Mouse (Mus musculus): ENCODE data around the gene Mepe. TPM values are rescaled to one million over a fixed set of nuclear protein-coding genes. Genes with fewer than 3 reads are reported as not detected.

Gene Mepe
- polyA plus RNA-seq, 1 experiment from 2014 or later = not detected

DNA sequence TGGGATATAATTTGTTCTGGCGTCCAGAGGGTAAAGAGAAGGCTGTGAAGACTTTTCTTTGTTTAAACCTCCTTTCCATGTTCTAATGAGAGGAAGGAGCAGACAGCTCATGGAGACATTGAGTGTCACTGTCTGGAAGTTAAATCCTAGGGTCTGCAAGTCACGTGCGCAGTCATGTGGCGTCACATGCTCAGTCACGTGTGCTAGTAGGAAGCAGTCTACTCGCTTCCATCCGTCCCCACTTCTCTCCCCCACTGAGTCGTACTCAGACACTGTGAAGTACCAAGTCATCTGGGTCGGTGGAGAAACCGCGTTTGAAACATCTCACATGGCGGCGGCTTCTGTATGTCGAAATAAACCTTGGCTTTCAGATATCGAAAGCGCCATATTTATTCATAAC, 60.4 kb downstream of the Mepe start:
- H3K4me3 ChIP-seq (ENCODE audit: low read depth, low read length) = no peak overlapping the region
- H3K27me3 ChIP-seq (replicated peaks; ENCODE audit: control insufficient read depth, insufficient read depth, low read length) = no peaks in the 10 kb centered on the region
- H3K27ac ChIP-seq (ENCODE audit: low read depth, low read length) = no peak overlapping the region
- no peaks in the 10 kb centered on the region for H3K36me3 ChIP-seq (ENCODE audit: control insufficient read depth, insufficient read depth, low read length)
- ATAC-seq (replicated peaks; ENCODE audit: low FRiP score) (no peak), DNase-seq (ENCODE audit: low spot score) (no peak)
- H3K4me1 ChIP-seq (replicated peaks; ENCODE audit: control insufficient read depth, insufficient read depth, low read length) = no peaks in the 10 kb centered on the region
- WGBS = 87% methylated on average over 16 of the region's 16 CpGs
- no peak overlapping the region for H3K4me2 ChIP-seq
- no peak overlapping the region for H3K9ac ChIP-seq (ENCODE audit: low read depth, low read length)
- no peaks in the 10 kb centered on the region for H3K9me3 ChIP-seq (ENCODE audit: control insufficient read depth, low read length)

DNA sequence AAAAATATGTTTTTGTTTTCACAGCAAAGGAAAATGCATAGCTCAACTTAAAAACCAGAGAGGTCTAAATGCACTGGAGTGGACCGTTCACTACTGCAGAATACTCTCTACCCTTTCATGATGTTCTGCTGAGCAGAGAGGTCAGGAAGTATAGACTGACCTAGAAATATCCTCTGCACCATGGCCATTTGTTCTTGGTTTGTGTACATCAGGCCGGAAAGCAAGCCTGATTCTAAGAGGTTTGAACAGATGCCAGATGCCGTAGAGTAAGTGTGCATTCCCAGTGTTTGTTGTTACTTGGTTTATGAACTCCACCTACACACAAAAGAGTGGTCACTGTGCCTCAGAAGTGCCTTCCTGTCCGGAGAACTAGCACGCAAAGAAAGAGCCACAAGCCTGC, 61.8 kb downstream of the Mepe start:
- DNase-seq (ENCODE audit: low spot score) (no peak), ATAC-seq (replicated peaks; ENCODE audit: low FRiP score) (no peak)
- H3K4me2 ChIP-seq = no peak overlapping the region
- H3K4me1 ChIP-seq (replicated peaks; ENCODE audit: control insufficient read depth, insufficient read depth, low read length) = no peaks in the 10 kb centered on the region
- no peaks in the 10 kb centered on the region for H3K9me3 ChIP-seq (ENCODE audit: control insufficient read depth, low read length)
- H3K4me3 ChIP-seq (ENCODE audit: low read depth, low read length) = no peak overlapping the region
- H3K9ac ChIP-seq (ENCODE audit: low read depth, low read length) = no peak overlapping the region
- no peaks in the 10 kb centered on the region for H3K27me3 ChIP-seq (replicated peaks; ENCODE audit: control insufficient read depth, insufficient read depth, low read length)
- 85% methylated on average over 5 of the region's 5 CpGs for WGBS
- H3K36me3 ChIP-seq (ENCODE audit: control insufficient read depth, insufficient read depth, low read length) = no peaks in the 10 kb centered on the region
- H3K27ac ChIP-seq (ENCODE audit: low read depth, low read length) = no peak overlapping the region

Small RNA genes lying within 50 kb of the gene (microRNA-seq; reads per million reads assigned to microRNA genes)
- not detected for gene Gm23616 (ENCODE audit: borderline number of aligned reads)

Other genes with a start within 250 kb of the Mepe start
- gene Gm17660, start 247.7 kb upstream of the Mepe start, polyA plus RNA-seq (2014; fragmentation: Nextera tagmentation; extraction: Ambion mirVana) = not detected in 2 replicates
- gene Sparcl1, start 211.6 kb upstream of the Mepe start, polyA plus RNA-seq (2014; fragmentation: Nextera tagmentation; extraction: Ambion mirVana) = 5.6 and 6.8 TPM in 2 replicates
- gene Dspp, start 154.6 kb upstream of the Mepe start, polyA plus RNA-seq (2014; fragmentation: Nextera tagmentation; extraction: Ambion mirVana) = not detected in 2 replicates
- gene Dmp1, start 122.7 kb upstream of the Mepe start, polyA plus RNA-seq (2014; fragmentation: Nextera tagmentation; extraction: Ambion mirVana) = 0.05 and 0.23 TPM in 2 replicates
- gene Ibsp, start 26.2 kb upstream of the Mepe start, polyA plus RNA-seq (2014; fragmentation: Nextera tagmentation; extraction: Ambion mirVana) = not detected in 2 replicates
- gene Spp1, start 109.8 kb downstream of the Mepe start, polyA plus RNA-seq (2014; fragmentation: Nextera tagmentation; extraction: Ambion mirVana) = 2.9 and 4.4 TPM in 2 replicates
- 6.8 and 6.9 TPM in 2 replicates for gene Pkd2, start 134.1 kb downstream of the Mepe start, polyA plus RNA-seq (2014; fragmentation: Nextera tagmentation; extraction: Ambion mirVana)
- gene BC005561, start 183.0 kb downstream of the Mepe start, polyA plus RNA-seq (2014; fragmentation: Nextera tagmentation; extraction: Ambion mirVana) = 8.9 and 9.1 TPM in 2 replicates

Measured in liver, embryonic 11.5 days (tissue).